Mouse (Mus musculus) forelimb bud, embryonic 11.5 days (tissue): ENCODE data around the gene Cdca4.
"Not testable (repeated sequence)": the region's sequence is repeated elsewhere in the genome, so short reads cannot be mapped to it uniquely, and the experiment has no call there.

Experiments
- DNase-seq: peaks from one replicate; pipeline ENCODE4 v3.0.0-alpha.2; 2012; ENCODE audit warnings: low read depth, low spot score

The Cdca4 gene

DNA sequence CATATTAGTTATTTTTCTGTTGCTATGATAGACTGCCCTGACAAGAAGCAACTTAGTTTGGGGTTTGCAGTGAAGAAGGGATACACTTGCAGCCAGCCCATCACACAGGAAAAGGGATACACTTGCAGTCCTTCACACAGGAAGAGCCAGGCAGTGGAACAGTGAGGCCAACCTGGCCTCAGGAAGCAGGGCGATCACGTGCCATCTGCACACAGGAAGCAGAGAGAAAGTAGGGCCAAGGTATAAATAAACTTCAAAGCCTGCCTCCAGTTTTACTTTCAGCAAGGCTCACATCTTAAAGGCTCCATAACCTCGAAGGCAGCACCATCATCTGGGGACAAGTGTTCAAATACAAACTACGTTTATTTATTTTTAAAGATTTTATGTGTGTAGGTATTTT lies 6.0 kb downstream of the Cdca4 start:
- no peak for DNase-seq

- no peak for DNase-seq
These were observed 6.5 kb downstream of the Cdca4 start for GRCm38 (mm10) chr12:112822676-112823075.

DNA sequence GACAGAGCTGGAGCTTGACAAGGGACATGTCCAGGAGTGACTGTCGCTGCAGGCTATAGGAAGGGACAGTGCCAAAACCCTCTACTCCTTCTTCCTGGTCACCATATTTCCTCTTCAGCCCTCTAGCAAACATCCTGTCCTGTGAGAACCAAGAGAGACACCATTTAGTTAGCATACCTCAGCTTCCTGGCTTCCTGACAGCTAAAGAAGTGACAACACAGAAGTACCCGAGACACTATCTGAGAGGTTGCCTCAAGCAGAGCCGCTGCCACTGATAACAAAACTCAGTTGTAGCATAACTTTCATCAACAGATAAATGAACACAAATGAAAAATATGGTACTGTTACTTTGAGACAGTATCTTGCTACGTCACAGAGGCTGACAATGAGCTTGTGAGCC lies 7.2 kb downstream of the Cdca4 start:
- DNase-seq: no peak

GRCm38 (mm10) chr12:112821216-112821615 lies 8.0 kb downstream of the Cdca4 start:
- DNase-seq: no peak

DNA sequence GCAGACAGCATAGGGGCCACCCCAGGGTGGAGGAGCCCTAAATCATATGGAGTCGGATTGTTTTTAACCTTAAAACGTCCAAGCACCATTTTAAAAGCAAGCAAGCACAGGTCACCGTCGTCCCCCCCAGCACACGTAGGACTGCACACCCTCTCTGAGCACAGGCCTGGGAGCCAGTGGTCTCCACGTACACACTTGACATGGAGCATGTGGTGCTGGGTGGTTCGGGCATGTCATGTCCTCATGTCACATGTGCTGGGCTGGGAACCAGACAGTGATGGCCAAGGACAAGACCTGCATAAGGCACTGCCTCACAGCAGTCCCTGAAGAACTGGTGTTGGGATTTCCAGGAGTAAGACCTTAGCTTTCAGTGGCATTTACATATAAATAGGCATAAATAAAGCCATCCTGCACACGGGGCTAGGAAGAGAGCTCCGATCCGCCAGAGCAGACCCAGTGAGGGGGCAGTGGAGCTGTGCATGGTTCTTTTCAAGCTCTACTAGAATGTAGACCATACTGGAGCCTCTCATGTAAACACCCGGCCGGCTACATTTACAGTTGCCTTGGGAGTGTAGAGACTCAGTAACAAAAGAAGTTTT lies 8.7 kb downstream of the Cdca4 start:
- DNase-seq: no peak

DNA sequence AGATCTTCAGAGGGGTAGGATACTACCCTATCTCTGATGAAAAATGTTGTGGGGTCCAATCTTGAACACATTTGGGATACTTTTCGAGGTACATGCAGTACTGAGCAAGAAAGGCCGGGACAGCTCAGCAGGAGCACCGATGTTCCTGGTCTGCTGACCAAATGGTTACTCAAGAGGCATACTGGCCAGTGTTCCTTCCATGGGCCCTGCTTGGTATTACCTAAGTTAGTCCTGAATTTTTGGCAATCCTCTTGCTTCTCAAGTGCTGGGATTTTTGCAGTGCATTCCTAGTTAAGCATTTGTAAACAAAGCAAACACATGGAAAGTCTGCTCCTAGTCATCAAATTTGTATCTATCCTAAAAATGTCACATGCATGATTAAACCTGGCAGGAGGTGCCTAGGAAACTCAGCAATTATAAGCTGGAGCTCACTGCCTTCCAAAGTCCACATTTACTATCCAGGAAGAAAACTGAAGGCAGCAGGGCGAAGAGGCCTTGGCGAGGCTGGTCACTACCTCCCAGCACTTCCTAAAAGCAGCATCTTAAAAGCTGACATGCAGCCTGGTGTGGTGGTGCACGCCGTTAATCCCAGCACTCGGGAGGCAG lies 10.1 kb downstream of the Cdca4 start:
- DNase-seq: no peak

GRCm38 (mm10) chr12:112816866-112817265 lies 12.4 kb downstream of the Cdca4 start:
- DNase-seq: not testable (repeated sequence)

DNA sequence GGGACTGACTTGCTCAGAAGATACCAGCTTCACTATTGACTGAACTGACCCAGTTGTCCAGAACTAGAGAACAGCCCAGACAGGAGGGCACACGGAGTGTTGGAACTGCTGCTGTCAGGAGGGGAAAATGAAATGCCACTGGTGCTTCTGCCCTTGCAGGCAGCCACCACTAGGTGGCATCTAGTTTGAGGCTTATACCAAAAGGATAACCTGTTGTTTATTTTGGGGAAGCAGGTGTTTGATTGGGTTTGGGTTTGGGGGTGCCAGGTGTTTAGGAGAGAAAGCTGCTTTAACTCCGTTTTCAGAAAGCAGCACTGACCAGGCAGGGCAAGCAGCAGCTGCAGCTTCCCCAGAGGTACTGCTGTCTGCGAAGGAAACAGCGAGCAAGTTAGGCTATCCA lies 12.9 kb downstream of the Cdca4 start:
- peak; percentile 60 for DNase-seq

DNA sequence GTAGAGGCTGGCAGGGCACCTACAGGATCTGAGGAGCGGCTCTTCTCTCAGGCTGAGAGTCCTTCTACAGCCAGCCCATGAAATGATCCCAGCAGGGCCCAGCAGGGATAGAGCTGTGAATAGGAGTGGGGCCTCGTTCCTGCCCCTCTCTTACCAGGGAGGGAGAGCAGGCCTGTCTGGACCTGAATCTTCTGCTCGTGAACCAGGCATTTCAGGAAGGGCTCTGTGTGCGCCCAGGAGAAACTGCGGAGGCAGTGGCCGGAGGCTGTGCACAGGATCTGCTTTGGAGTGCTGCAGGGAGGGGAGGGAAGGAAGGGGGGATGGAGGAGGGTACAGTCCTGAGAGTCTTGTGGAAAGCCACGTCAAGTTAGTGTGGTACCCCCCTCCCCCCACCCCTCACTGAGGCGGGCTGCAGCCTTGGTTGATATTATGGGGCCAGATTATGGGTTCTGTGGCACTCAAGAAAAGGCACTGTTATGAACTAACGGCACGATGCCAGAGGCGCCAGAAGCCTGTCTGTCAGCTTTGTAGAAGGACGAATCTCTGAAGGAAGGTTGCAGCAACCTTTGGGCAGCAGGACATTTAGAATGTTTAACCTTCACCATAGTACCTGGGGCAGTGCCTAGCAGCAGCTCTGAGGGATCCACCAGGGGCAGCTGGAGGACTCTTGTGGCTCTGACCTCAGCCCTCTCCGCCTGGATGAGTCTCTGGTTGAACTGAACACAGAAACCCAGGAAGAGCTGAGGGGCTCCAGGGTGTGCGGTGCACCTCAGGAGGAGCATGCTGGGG lies 14.3 kb downstream of the Cdca4 start:
- no peak for DNase-seq

DNA sequence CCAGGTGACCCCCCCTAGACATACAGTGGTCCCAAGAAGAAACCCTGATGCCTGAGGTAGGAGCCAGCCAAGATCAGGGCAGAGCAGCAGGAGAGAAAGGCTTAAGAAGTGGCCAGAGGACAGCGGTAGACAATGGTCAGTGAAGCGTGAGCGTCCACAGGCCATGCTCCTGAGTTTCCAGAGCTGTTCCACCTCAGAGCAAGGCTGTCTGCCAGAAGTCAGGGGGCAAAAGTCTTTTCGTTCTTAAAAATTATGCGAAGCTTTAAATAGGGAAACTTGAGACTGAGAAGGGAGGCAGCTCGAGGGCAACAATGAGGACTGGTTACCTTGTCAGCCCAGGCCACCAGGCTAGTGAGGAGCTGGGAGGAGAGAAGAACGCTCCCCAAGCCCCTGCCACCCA lies 15.9 kb downstream of the Cdca4 start:
- no peak for DNase-seq

DNA sequence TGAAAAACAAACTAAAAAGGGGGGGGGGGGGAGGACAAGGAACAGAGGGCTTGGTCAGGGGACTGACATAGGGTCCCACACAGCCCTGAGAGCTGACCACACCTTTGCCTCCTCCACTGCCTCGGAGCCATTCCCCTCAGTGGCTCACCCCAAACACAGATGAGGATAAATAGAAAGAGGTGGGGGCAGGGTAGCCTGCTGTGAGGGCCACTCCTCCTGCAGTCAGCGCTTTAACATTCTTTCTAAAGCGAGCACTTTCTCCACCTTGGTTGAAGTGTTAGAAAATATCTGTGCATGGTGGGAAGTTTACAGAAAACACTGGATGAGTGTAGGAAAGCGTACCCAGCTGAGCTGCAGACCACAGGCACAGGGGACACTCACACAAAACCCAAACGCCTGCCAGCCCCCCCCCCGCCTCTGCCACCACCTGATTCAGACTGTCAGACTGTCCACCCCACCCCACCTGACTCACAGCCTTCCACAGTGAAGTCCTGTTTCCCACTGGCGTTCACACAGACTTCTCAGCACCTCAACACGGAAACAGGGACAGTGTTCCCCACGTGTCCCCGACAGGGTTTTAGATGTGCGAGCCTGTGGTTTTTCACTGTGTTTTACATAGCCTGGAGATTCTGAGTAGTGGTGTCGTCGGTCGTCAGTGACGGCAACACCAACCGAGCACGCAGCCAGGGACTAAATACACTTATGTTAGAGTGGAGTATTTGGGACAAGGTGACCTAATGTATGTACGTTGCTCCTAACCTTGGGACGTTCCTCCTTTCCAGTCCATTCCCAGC lies 18.9 kb downstream of the Cdca4 start:
- DNase-seq: no peak

GRCm38 (mm10) chr12:112809641-112810040 lies 19.6 kb downstream of the Cdca4 start:
- DNase-seq: no peak

GRCm38 (mm10) chr12:112808587-112809364 lies 20.4 kb downstream of the Cdca4 start, which contains the start of gene Clba1:
TSS of gene Clba1 (plus strand) at chr12:112808937.
- DNase-seq: peak; percentile 91

GRCm38 (mm10) chr12:112808212-112808586 lies 21.0 kb downstream of the Cdca4 start:
- no peak for DNase-seq

DNA sequence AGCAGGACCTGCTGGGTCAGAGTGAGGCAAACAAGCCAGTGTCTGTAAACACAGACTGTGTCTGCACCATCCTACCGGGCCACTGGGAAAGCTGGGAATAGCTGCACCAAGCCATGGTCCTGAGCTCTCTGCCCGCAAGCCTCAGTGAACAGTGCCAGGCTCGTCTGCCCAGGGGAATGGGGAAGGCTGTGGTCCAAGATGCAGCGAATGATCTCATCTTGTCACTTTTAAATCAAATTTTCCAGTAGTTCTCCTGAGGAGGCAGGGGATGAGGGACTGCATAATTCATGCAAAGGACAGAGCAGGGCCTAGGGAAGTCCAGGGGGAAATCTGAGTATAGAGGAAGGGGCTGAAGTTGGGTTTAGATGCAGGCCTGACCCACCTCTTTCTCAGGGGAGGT lies 21.4 kb downstream of the Cdca4 start:
- no peak for DNase-seq

GRCm38 (mm10) chr12:112806044-112806443 lies 23.2 kb downstream of the Cdca4 start:
- no peak for DNase-seq

DNA sequence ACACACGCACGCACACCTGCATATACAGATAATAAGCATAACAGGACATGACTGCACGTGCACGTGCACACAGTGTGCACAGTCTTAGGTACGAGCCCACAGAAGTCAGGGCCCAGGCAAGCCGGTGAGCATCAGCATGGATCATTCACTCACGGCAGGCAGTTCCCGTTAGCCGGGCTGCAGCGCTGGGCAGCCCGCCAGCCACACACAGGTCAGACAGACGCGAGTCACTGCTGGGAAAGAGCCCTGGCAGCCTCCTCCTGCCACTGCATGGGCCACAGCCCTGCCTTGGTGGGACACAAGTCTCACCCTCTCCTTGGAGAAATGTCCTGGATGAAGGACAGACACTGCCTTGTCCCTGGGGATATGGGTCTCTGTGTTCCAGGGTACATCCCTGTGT lies 25.2 kb downstream of the Cdca4 start:
- no peak for DNase-seq

DNA sequence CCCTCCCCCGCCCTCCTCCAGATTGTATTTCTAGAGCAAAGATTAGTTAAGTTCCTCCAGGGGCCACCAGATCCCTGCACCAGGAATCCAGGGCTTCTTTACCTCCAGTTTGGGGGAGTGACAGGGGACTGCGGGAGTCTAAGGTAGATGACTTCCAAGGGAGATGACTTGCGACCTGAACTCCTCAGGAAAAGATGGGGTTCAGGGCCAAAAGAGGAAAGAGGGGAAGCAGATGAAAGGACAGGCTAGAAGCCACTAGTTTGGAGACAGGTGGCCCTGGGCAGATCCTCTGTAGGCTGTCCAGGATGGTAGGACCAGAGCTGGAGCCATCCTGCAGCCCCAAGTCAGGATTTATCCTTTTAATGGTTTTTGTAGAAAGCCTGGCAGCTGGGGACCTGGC lies 26.3 kb downstream of the Cdca4 start:
- DNase-seq: no peak

DNA sequence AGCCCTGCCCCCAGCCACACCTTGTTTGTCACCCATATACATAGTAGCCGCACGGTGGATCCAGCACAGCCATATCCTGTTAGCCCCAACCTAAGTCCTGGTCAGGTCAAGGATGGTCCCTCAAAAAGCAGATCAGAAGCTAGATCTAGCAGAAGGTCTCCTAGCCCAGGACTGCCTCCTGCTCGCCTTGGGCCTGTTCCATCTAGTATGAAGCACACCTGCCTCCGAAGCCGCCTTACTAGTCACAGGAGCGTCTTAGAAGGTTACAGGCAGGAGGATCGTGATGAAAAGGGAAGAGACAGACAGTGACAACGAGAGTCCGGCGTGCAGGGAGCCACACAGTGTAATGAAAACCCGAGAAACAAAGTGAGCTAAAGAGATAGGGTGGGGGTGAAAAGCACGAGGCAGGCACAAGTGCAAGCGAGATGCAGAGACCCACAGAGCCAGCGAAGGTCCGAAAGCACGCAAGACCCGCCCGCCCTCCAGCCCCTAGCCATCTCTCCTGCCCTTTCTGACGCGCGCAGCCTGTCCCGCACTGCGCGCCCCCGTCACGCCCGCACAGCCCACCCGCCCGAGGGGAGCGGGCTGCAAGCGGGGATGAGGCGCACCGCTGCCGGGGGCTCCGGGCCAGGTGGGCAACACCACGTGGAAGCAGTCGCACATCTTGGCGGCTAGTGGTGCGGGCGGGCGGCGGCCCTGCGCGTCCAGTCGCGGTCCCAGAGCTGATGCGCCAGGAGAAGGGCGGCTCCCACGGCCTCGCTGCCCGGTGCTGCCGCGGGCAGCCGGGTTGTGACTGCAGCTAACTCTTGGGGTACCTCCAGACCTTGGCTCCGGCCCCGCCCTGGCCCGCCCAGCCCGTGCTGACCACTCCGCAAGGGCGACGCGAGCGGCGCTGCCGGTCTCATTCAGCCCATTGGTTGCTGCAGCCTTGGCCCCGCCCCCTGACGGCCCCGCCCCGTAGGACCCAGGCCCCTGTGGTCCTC lies 27.1 kb downstream of the Cdca4 start, which contains the start of gene Ahnak2:
Gene Ahnak2 (minus strand): TSS at position 794 of the 983 bp plus-strand sequence.
- DNase-seq: peak; percentile 59

GRCm38 (mm10) chr12:112800476-112800875 lies 28.7 kb downstream of the Cdca4 start:
- peak; percentile 69 for DNase-seq
